ENCODE assay signal across 8 mouse cellular contexts in genomic region chr6:115807464-115808195, GRCm38 (mm10). TPM values are rescaled to one million over a fixed set of nuclear protein-coding genes. Genes with fewer than 3 reads are reported as not detected.
DNase-seq lines count a peak whose midpoint lies in the region; ATAC-seq and TF ChIP-seq lines count a peak whose summit lies in the region.

No protein-coding gene starts in this region.

- WGBS in liver, adult 2 months = 2% methylated on average over 15 of the region's 15 CpGs
- WGBS in hindbrain, postnatal 0 days = 3% methylated on average over 15 of the region's 15 CpGs

- peak overlapping the region; percentile 65 for H3K27ac ChIP-seq in liver, adult 2 months (replicated peaks; ENCODE audit: insufficient read depth, low read depth, low read length)
- peak overlapping the region; percentile 99 for H3K27ac ChIP-seq in hindbrain, postnatal 0 days

- H3K4me2 ChIP-seq in hindbrain, postnatal 0 days (ENCODE audit: low read depth, low read length) = peak overlapping the region; percentile 74

- H3K9ac ChIP-seq in liver, adult 2 months (ENCODE audit: low read depth, low read length) = peak overlapping the region; percentile 95
- H3K9ac ChIP-seq in hindbrain, postnatal 0 days (replicated peaks; ENCODE audit: low read length) = peak overlapping the region; percentile 96

- peaks cover 8% of the 10 kb centered on the region; the same call in 1 of the 2 replicates for H3K79me2 ChIP-seq in liver, adult 2 months (ENCODE audit: control insufficient read depth, insufficient read depth, low read length)

- peak overlapping the region; percentile 81 for H3K4me3 ChIP-seq in liver, adult 2 months (ENCODE audit: insufficient read depth, low read depth, low read length)
- peak overlapping the region; percentile 92 for H3K4me3 ChIP-seq in hindbrain, postnatal 0 days (ENCODE audit: low read length)

- no peaks in the 10 kb centered on the region for H3K9me3 ChIP-seq in hindbrain, postnatal 0 days (ENCODE audit: low read length)

- no peak for ATAC-seq in hindbrain, postnatal 0 days

- no peak for TF ChIP-seq CTCF in liver, adult 2 months (IDR thresholded peaks at IDR 0.05; ENCODE audit: low read depth, low read length)
- TF ChIP-seq CTCF in hindbrain, postnatal 0 days (IDR thresholded peaks at IDR 0.05; ENCODE audit: low read depth) = no peak

- no peak for TF ChIP-seq POLR2A in liver, adult 2 months (IDR thresholded peaks at IDR 0.05; ENCODE audit: extremely low read depth, insufficient read depth, low read length)

- peaks cover 9% of the 10 kb centered on the region for H3K4me1 ChIP-seq in liver, adult 2 months (ENCODE audit: control insufficient read depth, insufficient read depth, low read length)
- H3K4me1 ChIP-seq in hindbrain, postnatal 0 days (ENCODE audit: insufficient read depth, low read length) = peaks cover 6% of the 10 kb centered on the region

- H3K36me3 ChIP-seq in liver, adult 2 months (ENCODE audit: control insufficient read depth, insufficient read depth, low read length) = peaks cover 23% of the 10 kb centered on the region
- H3K36me3 ChIP-seq in hindbrain, postnatal 0 days (ENCODE audit: insufficient read depth, low read length) = peaks cover 30% of the 10 kb centered on the region

- DNase-seq in liver, adult 2 months (ENCODE audit: extremely low read depth, low read depth, low spot score) = no peak
- no peak for DNase-seq in liver
- DNase-seq in c-Kit-negative CD71-positive TER-119-positive erythroid progenitor cells, embryonic 14.5 days (ENCODE audit: low read depth, low spot score) = peak; percentile 4
- DNase-seq in hindbrain, postnatal 0 days (ENCODE audit: low spot score) = peak; percentile 10
- peak; percentile 15 for DNase-seq in naive thymus-derived CD4-positive, alpha-beta T cell, adult 2 months (ENCODE audit: low read depth)
- no peak for DNase-seq in retina, postnatal 1 day
- DNase-seq in gastrocnemius, postnatal 4 days (ENCODE audit: low spot score in 2 of 2) = no peak
- DNase-seq in frontal cortex, postnatal 10 days (ENCODE audit: low spot score in 2 of 2) = no peak

- H3K27me3 ChIP-seq in liver, adult 2 months (ENCODE audit: control insufficient read depth, insufficient read depth, low read length) = no peaks in the 10 kb centered on the region
- no peaks in the 10 kb centered on the region for H3K27me3 ChIP-seq in hindbrain, postnatal 0 days (ENCODE audit: insufficient read depth, low read length)

RNA-seq across cellular contexts. Expression of gene Rpl32, which starts 0.9 kb away (rescaled TPM):
- 1,017 and 1,033 TPM in 2 replicates for total RNA-seq in liver, adult 2 months (2014; rRNA removed)
- 177 and 193 TPM in 2 replicates for polyA plus RNA-seq in liver, adult 2 months (2012; rRNA removed)
- 790 and 802 TPM in 2 replicates for total RNA-seq in hindbrain, postnatal 0 days (2014; rRNA removed)
- polyA plus RNA-seq in hindbrain, postnatal 0 days (2015; fragmentation: Nextera tagmentation; extraction: Ambion mirVana) = 1,119 and 1,169 TPM in 2 replicates
- 1,000 to 10,000 TPM; 1,342 to 1,439 TPM for total RNA-seq in gastrocnemius, postnatal 4 days (2021)

RNA-seq across cellular contexts. Expression of gene Efcab12, which starts 30.6 kb away (rescaled TPM):
- 0.07 and 0.09 TPM in 2 replicates for total RNA-seq in liver, adult 2 months (2014; rRNA removed)
- 0.05 and 0.11 TPM in 2 replicates for polyA plus RNA-seq in liver, adult 2 months (2012; rRNA removed)
- total RNA-seq in hindbrain, postnatal 0 days (2014; rRNA removed) = 1.8 and 2.4 TPM in 2 replicates
- 1.6 and 2.0 TPM in 2 replicates for polyA plus RNA-seq in hindbrain, postnatal 0 days (2015; fragmentation: Nextera tagmentation; extraction: Ambion mirVana)
- under 1 TPM; 0.15 to 0.26 TPM for total RNA-seq in gastrocnemius, postnatal 4 days (2021)

RNA-seq across cellular contexts. Expression of gene Cand2, which starts 33.3 kb away (rescaled TPM):
- 0.18 and 0.40 TPM in 2 replicates for total RNA-seq in liver, adult 2 months (2014; rRNA removed)
- 0.25 and 0.57 TPM in 2 replicates for polyA plus RNA-seq in liver, adult 2 months (2012; rRNA removed)
- 10.5 and 12.5 TPM in 2 replicates for total RNA-seq in hindbrain, postnatal 0 days (2014; rRNA removed)
- 4.5 and 5.5 TPM in 2 replicates for polyA plus RNA-seq in hindbrain, postnatal 0 days (2015; fragmentation: Nextera tagmentation; extraction: Ambion mirVana)
- total RNA-seq in gastrocnemius, postnatal 4 days (2021) = 100 to 1,000 TPM; 103 to 106 TPM

RNA-seq across cellular contexts. Expression of gene Tmem40, which starts 45.4 kb away (rescaled TPM):
- total RNA-seq in liver, adult 2 months (2014; rRNA removed) = not detected in 2 replicates
- polyA plus RNA-seq in liver, adult 2 months (2012; rRNA removed) = 0.10 TPM in 1 of 2 replicates, not detected in the other
- 0.68 and 2.5 TPM in 2 replicates for total RNA-seq in hindbrain, postnatal 0 days (2014; rRNA removed)
- polyA plus RNA-seq in hindbrain, postnatal 0 days (2015; fragmentation: Nextera tagmentation; extraction: Ambion mirVana) = 2.5 and 2.9 TPM in 2 replicates
- under 1 TPM; 0.66 to 0.73 TPM for total RNA-seq in gastrocnemius, postnatal 4 days (2021)

RNA-seq across cellular contexts. Expression of gene Mbd4, which starts 45.5 kb away (rescaled TPM):
- 1.1 and 1.8 TPM in 2 replicates for total RNA-seq in liver, adult 2 months (2014; rRNA removed)
- 0.21 and 0.31 TPM in 2 replicates for polyA plus RNA-seq in liver, adult 2 months (2012; rRNA removed)
- total RNA-seq in hindbrain, postnatal 0 days (2014; rRNA removed) = 2.9 and 3.8 TPM in 2 replicates
- 5.6 and 6.5 TPM in 2 replicates for polyA plus RNA-seq in hindbrain, postnatal 0 days (2015; fragmentation: Nextera tagmentation; extraction: Ambion mirVana)
- total RNA-seq in gastrocnemius, postnatal 4 days (2021) = 1 to 10 TPM; 4.8 to 5.4 TPM

Comparison
In these comparisons a context has a peak if more than half of its experiments do, and no peak if none do; other contexts are left out.
1. DNase-seq: peak in c-Kit-negative CD71-positive TER-119-positive erythroid progenitor cells, embryonic 14.5 days (single experiment), hindbrain, postnatal 0 days (single experiment) and naive thymus-derived CD4-positive, alpha-beta T cell, adult 2 months (single experiment); none in liver, adult 2 months (single experiment), liver (single experiment), retina, postnatal 1 day (single experiment), gastrocnemius, postnatal 4 days (0 of 2) and frontal cortex, postnatal 10 days (0 of 2).